Mouse (Mus musculus): ENCODE measurements around the gene Ebpl. TPM values are rescaled to one million over a fixed set of nuclear protein-coding genes. Genes with fewer than 3 reads are reported as not detected.

The Ebpl gene
- 9.3 and 9.9 TPM in 2 replicates for polyA plus RNA-seq (2015; fragmentation: Nextera tagmentation; extraction: Ambion mirVana)

DNA sequence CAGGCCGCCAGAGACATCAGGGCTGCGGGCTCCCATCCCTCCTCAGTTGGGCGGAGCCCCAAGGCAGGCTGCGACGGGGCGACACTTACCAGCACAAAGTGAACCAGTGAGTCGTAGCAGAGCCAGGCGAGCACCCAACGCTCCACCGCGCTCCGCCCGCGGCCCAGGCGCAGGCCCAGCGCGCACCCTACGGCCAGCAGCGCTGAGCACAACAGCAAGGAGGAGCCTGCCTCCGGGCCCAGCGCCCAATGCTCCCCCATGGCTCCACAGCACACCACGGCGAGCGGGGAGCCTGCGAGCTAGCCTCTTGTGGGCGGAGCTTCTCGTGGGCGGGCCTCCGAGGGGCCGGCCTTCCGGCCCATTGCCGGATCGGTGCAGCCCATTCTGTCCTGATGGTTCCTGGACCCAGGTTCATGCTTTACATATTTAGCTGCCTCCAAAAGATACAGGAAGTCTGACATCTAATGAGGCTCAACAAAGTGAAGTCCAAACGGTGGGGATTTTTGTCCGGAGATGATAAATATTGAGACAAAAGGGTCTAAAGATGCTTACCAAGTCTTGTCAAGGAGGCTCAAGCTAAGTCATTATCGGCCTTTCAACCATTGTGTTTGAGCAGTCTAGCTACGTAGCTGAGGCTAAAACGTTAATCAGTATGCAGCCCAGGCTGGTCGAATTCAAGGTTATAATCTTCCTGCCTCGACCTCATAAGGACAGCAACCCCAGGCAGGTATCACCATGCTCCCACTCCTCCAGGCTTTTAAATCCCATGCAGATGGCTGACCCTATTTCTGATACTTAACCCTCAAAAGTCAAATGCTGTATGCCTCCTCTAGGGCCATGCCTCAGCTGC, at the start of gene Ebpl:
TSS of gene Ebpl (minus strand) at position 309 of the 850 bp plus-strand sequence.
- peak; percentile 96 for ATAC-seq (replicated peaks)
- H3K9ac ChIP-seq, result peak within 1 kb of the TSS; percentile 73
- H3K4me3 ChIP-seq, result peak within 1 kb of the TSS; percentile 67
- WGBS, result under 1% methylated on average over 40 of the region's 40 CpGs
- H3K9me3 ChIP-seq, result no peaks in the 10 kb centered on the region
- peak within 1 kb of the TSS; percentile 81 for H3K27ac ChIP-seq
- peaks cover 4% of the 10 kb centered on the region; the same call in 1 of the 2 replicates for H3K4me1 ChIP-seq
- H3K27me3 ChIP-seq (replicated peaks), result no peaks in the 10 kb centered on the region
- H3K4me2 ChIP-seq, result peak within 1 kb of the TSS; percentile 66
- no peaks in the 10 kb centered on the region for H3K36me3 ChIP-seq (replicated peaks)

DNA sequence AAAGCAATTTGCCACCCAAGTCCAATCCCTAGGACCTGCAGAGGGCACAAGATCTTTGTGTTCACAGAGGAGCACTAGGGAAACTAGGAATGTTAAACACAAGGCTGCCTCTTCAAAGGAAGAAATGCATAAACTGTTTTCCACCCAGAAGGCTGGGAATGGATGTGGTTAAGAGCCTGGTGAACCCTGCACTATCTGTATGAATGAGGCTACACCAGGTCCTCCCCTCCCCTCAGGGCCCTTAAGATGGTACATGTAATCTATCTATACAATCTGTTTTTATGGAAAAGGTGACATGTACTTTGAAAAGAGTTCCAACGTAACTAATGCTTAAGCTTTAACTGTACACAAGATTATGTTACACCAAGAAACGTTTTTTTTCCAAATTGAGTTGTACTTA, 49.8 kb upstream of the Ebpl start:
- no peaks in the 10 kb centered on the region for H3K36me3 ChIP-seq (replicated peaks)
- ATAC-seq (replicated peaks), result no peak
- H3K4me3 ChIP-seq, result no peak overlapping the region
- WGBS, result 84% methylated on average over 2 of the region's 2 CpGs
- peaks cover 12% of the 10 kb centered on the region for H3K4me1 ChIP-seq
- no peak overlapping the region for H3K9ac ChIP-seq
- no peaks in the 10 kb centered on the region for H3K9me3 ChIP-seq
- no peak overlapping the region for H3K4me2 ChIP-seq
- no peaks in the 10 kb centered on the region for H3K27me3 ChIP-seq (replicated peaks)
- no peak overlapping the region for H3K27ac ChIP-seq

DNA sequence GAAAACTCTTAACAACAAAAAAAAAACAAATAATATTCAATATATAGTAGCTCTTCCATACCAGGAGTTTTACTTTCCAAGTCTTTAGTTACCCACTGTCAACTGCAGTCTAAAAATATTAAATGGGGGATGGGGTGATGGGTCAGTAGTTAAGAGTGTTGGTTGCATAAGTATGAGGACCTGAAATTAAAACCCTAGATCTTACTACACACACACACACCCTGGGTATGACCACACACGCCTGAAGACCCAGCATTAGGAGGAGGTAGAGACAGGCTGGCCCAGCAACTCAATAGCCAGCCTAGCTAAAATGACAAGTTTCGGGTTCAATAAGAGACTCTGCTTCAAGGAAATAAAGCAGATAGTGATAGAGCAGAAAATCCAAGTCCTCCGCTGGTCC, 46.8 kb upstream of the Ebpl start:
- H3K4me1 ChIP-seq, result no peaks in the 10 kb centered on the region
- WGBS, result 97% methylated on average over 3 of the region's 3 CpGs
- no peak for ATAC-seq (replicated peaks)
- no peak overlapping the region for H3K9ac ChIP-seq
- no peak overlapping the region for H3K4me3 ChIP-seq
- peaks cover 3% of the 10 kb centered on the region; the same call in 1 of the 2 replicates for H3K36me3 ChIP-seq (replicated peaks)
- H3K9me3 ChIP-seq, result no peaks in the 10 kb centered on the region
- H3K27me3 ChIP-seq (replicated peaks), result no peaks in the 10 kb centered on the region
- H3K27ac ChIP-seq, result no peak overlapping the region
- H3K4me2 ChIP-seq, result no peak overlapping the region

DNA sequence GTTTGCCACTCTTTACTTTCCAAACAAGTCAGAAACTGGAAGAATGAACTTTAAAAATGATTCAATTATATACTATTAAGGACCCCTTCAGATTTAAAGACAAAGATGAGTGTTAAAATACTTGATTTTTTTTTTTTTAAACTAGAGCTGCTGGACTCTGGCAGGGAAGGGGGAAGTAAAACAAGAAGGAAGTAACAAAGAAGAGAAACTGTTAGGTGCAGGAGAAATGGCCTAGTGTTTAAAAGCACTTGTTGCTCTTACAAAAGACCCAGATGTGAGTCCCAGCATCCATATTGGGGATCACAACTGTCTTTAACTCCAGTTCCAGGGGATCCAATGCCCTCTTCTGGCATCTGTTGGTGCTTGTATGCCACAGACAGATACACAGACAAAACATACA, 45.5 kb upstream of the Ebpl start:
- Histone ChIP-seq H3K27ac (no peak overlapping the region), H3K9ac (no peak overlapping the region), H3K4me1 (no peaks in the 10 kb centered on the region), H3K4me3 (no peak overlapping the region), H3K4me2 (no peak overlapping the region), H3K9me3 (no peaks in the 10 kb centered on the region), H3K27me3 (replicated peaks) (no peaks in the 10 kb centered on the region), H3K36me3 (replicated peaks) (peaks cover 6% of the 10 kb centered on the region; the same call in 1 of the 2 replicates)
- ATAC-seq (replicated peaks), result no peak

DNA sequence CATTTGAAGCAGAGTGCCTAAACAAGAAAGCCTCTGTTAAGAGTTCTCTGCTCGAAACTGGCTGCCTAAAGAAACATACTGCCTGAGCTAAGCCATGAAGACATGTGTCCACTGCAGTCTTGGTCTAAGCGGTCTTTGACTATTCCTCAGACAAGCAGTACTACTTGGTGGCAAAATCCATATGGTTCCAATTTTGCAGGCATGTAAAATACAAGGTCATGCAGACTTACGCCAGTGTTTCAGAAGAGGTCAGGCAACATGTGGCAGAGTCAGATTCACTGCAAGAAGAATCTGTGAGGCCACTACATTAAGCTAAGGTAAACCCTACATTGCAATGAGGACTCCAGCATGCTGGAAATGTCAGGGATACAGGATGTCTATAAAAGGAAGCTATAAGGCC, 44.7 kb upstream of the Ebpl start:
- 93% methylated on average over 3 of the region's 3 CpGs for WGBS
- no peaks in the 10 kb centered on the region for H3K4me1 ChIP-seq
- no peak overlapping the region for H3K27ac ChIP-seq
- peaks cover 6% of the 10 kb centered on the region; the same call in 1 of the 2 replicates for H3K36me3 ChIP-seq (replicated peaks)
- no peak overlapping the region for H3K9ac ChIP-seq
- no peak for ATAC-seq (replicated peaks)
- H3K9me3 ChIP-seq, result no peaks in the 10 kb centered on the region
- no peak overlapping the region for H3K4me2 ChIP-seq
- H3K27me3 ChIP-seq (replicated peaks), result no peaks in the 10 kb centered on the region
- no peak overlapping the region for H3K4me3 ChIP-seq

DNA sequence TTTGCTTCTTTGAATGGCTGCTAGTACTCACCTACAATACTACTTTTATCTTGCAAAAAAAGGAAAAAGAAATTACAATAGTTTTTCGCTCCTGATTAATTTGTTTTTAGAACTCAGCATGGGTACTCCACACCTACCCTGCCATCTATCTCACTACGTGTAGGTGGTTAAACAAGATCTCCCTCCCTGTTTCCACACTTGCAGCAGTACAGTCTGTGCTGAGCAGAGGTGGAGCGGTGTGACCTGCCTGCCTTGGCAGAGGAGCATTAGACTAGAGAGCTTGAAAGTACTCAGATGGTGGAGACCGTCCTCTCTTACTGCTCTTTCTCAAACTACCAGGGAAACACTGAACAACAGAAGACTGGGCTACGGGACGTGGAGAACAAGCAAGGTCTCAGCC, 34.5 kb upstream of the Ebpl start:
- Histone ChIP-seq H3K36me3 (replicated peaks) (peaks cover 8% of the 10 kb centered on the region; the same call in 1 of the 2 replicates), H3K9me3 (no peaks in the 10 kb centered on the region), H3K27me3 (replicated peaks) (no peaks in the 10 kb centered on the region), H3K4me2 (no peak overlapping the region), H3K4me3 (no peak overlapping the region), H3K9ac (no peak overlapping the region), H3K27ac (no peak overlapping the region), H3K4me1 (no peaks in the 10 kb centered on the region)
- no peak for ATAC-seq (replicated peaks)
- 91% methylated on average over 6 of the region's 6 CpGs for WGBS

DNA sequence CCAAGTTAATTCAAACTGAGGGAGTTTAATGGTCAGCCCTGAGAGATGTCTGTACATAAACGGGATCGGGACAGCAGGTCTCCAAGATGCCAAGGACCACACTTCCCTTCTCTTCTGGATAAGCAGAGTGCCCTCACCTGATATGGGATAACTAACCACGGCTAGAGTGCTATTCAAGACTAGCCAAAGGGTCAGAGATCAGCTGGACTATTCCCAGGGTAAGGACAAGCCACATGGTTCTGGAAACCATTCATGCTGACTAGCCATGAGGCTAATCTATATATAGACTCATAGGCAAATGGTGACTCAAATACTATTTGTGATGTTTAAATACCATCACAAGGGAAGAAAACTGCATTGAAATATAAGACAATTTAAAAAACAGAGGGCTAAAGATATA, 30.3 kb upstream of the Ebpl start:
- Histone ChIP-seq H3K27me3 (replicated peaks) (no peaks in the 10 kb centered on the region), H3K9me3 (no peaks in the 10 kb centered on the region), H3K27ac (no peak overlapping the region), H3K9ac (no peak overlapping the region), H3K36me3 (replicated peaks) (peaks cover 5% of the 10 kb centered on the region; the same call in 1 of the 2 replicates), H3K4me1 (no peaks in the 10 kb centered on the region), H3K4me3 (no peak overlapping the region), H3K4me2 (no peak overlapping the region)
- 89% methylated on average over 3 of the region's 3 CpGs for WGBS
- ATAC-seq (replicated peaks), result no peak

DNA sequence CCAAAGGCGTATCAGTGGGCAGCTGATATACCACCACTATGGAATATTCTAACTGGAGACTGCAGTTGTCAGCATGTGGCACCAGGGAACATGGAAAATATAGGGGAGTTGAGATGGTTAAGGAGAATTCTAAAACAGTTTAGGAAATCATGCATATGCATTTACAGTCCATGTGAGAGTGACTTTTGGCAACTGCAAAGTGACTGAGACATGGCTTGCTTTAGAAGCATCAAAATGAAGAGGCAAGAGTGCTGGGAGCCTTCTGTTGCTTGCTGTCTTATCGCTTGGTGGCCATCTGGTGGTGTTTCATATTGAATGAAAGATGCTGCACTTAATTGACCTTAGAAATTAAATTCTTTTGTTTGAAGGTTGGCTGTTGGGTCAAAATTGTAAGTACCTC, 7.1 kb upstream of the Ebpl start:
- no peak overlapping the region for H3K9ac ChIP-seq
- ATAC-seq (replicated peaks), result no peak
- peaks cover 17% of the 10 kb centered on the region; the same call in 1 of the 2 replicates for H3K36me3 ChIP-seq (replicated peaks)

DNA sequence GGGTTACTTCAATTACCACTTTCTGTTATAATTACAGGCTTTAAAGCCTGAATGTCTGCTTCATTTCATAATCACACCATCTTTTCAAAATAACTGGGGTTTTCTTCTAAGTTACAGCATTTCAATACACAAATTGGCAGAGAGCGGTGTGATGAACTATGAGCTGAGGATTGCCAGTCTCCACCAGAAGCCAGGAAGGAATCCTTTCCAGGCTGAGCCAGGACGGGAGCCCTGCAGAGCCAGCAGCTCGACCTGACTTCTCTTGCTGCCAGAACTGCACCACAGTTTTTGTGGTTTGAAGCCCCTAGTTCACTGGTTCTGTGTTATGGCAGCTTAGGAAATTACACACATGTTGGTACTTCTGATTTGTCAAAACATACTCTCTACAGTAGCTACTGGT, 4.4 kb upstream of the Ebpl start:
- H3K9ac ChIP-seq, result no peak overlapping the region
- H3K27me3 ChIP-seq (replicated peaks), result no peaks in the 10 kb centered on the region
- H3K4me1 ChIP-seq, result peaks cover 4% of the 10 kb centered on the region; the same call in 1 of the 2 replicates
- H3K4me2 ChIP-seq, result no peak overlapping the region
- 95% methylated on average over 3 of the region's 3 CpGs for WGBS
- no peak for ATAC-seq (replicated peaks)
- H3K27ac ChIP-seq, result no peak overlapping the region
- peaks cover 9% of the 10 kb centered on the region; the same call in 1 of the 2 replicates for H3K36me3 ChIP-seq (replicated peaks)
- no peak overlapping the region for H3K4me3 ChIP-seq
- no peaks in the 10 kb centered on the region for H3K9me3 ChIP-seq

More for the DNA sequence above, 7.1 kb upstream of the Ebpl start:
- Histone ChIP-seq H3K27ac (no peak overlapping the region), H3K4me2 (no peak overlapping the region), H3K4me1 (no peaks in the 10 kb centered on the region), H3K4me3 (no peak overlapping the region), H3K9me3 (no peaks in the 10 kb centered on the region), H3K27me3 (replicated peaks) (no peaks in the 10 kb centered on the region)
- 87% methylated on average over 2 of the region's 2 CpGs for WGBS

DNA sequence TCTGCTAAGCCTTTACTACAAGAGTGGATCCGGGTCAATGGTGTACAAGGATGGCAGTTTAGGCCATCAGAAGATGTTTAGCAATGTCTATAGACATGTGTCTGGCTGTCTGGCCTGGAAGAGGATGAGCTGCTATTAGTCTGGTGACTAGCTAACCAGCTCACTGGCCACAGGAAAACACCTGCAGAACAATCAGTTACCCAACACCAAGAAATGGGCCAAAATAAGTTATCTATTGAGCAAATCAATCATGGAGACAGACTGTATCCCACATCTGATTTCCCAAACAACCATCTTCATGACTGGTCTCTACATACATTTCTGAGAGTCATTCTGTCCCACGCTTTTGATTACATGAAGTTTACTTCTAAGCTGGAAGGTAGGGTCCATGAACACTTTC, 3.5 kb upstream of the Ebpl start:
- Histone ChIP-seq H3K27me3 (replicated peaks) (no peaks in the 10 kb centered on the region), H3K4me1 (peaks cover 4% of the 10 kb centered on the region; the same call in 1 of the 2 replicates), H3K4me2 (no peak overlapping the region), H3K9me3 (no peaks in the 10 kb centered on the region), H3K36me3 (replicated peaks) (peaks cover 9% of the 10 kb centered on the region; the same call in 1 of the 2 replicates), H3K27ac (no peak overlapping the region), H3K9ac (no peak overlapping the region), H3K4me3 (no peak overlapping the region)
- no peak for ATAC-seq (replicated peaks)
- WGBS, result 93% methylated on average over 2 of the region's 2 CpGs

DNA sequence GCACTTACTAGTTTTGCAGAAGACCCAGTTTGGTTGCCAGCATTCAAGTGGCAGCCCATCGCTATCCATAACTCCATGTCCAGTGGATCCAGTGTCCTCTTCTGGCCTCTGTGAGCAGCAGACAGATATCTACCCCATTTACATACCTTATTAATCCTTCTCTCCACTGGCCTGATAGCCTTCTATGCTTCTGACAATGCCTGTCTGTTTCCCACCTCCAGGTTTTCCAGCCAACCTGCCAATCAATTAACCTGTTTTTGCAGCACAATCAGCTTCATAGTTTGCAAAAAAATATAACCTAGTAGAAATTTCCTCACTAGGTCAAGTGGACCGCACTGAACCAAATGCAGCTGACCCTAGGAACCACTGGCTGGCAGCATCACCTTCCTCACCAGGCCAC, 2.0 kb upstream of the Ebpl start:
- ATAC-seq (replicated peaks), result no peak
- 89% methylated on average over 2 of the region's 2 CpGs for WGBS
- no peak overlapping the region for H3K27ac ChIP-seq

DNA sequence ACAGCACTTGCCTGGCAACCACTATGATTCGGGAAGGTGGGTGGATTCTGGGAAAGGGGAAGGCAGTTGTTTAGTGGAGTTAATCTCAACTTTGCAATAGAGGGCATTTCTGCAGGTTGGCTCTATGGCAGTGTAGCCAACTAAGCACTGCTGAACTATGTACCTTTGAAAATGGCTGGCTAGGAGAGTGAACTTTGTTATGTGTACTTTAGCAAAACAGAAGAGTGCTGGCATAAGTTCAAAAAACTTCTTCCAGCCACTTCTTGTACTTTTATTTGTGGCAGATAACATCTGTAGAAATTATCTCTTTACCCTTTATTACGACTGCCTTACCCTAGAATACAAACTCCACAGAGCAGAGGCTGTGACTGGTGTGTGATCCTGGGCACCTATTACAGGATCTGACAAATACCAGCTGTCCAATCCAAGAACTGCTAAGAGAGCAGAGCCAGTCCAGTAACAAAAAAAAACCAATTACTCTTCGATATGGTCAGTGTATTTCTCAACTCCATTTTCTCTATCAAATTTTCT, 807 bp upstream of the Ebpl start:
- peak overlapping the region; percentile 67 for H3K4me3 ChIP-seq
- no peaks in the 10 kb centered on the region for H3K36me3 ChIP-seq (replicated peaks)
- H3K4me1 ChIP-seq, result peaks cover 4% of the 10 kb centered on the region; the same call in 1 of the 2 replicates
- peak overlapping the region; percentile 66 for H3K4me2 ChIP-seq
- 63% methylated on average over 3 of the region's 3 CpGs for WGBS
- H3K27me3 ChIP-seq (replicated peaks), result no peaks in the 10 kb centered on the region
- H3K9me3 ChIP-seq, result no peaks in the 10 kb centered on the region
- ATAC-seq (replicated peaks), result no peak
- no peak overlapping the region for H3K9ac ChIP-seq
- H3K27ac ChIP-seq, result no peak overlapping the region

More for the DNA sequence above, 2.0 kb upstream of the Ebpl start:
- no peaks in the 10 kb centered on the region for H3K9me3 ChIP-seq
- peaks cover 4% of the 10 kb centered on the region; the same call in 1 of the 2 replicates for H3K4me1 ChIP-seq
- H3K9ac ChIP-seq, result no peak overlapping the region
- H3K4me2 ChIP-seq, result no peak overlapping the region
- no peak overlapping the region for H3K4me3 ChIP-seq
- peaks cover 7% of the 10 kb centered on the region; the same call in 1 of the 2 replicates for H3K36me3 ChIP-seq (replicated peaks)
- H3K27me3 ChIP-seq (replicated peaks), result no peaks in the 10 kb centered on the region

Measured in midbrain, embryonic 15.5 days (tissue).